Mouse (Mus musculus): Measurements from ENCODE around the gene Svbp.

GRCm38 (mm10) chr4:119190618-119191017 is 4.5 kb upstream of the Svbp start:
- TF ChIP-seq CTCF (IDR thresholded peaks at IDR 0.05; ENCODE audit: low read depth): no peak
- no peak for TF ChIP-seq EP300 (optimal IDR thresholded peaks at IDR 0.05)
